Mouse (Mus musculus) left cerebral cortex, postnatal 14 days (tissue): Measurements from ENCODE around the gene Bpifc. TPM values are rescaled to one million over a fixed set of nuclear protein-coding genes. Genes with fewer than 3 reads are reported as not detected.

Experiments
- DNase-seq, 2 experiments: peaks; one replicate each; pipeline ENCODE4 v3.0.0; 2021 to 2022; ENCODE audit warnings: low spot score in 2 of 2, mixed read lengths in 1 of 2
- intact Hi-C: fragments of 180-260 bp; cut with DNase I; formaldehyde crosslinking; loops from one replicate; pipeline ENCODE4 v1.15.1; 2025
- total RNA-seq, 2 experiments: library from RNA; stranded (reverse); gene quantifications; 2 replicates each; pipeline ENCODE4 v1.2.3; 2021

Gene Bpifc
- total RNA-seq, 2 experiments from 2014 or later = not detected

GRCm38 (mm10) chr10:85966476-85966875, 45.2 kb downstream of the Bpifc start:
- intact Hi-C loops = loop anchor here (5.0 kb wide), 4 partner anchors 56 to 496 kb away; partner anchors contain the start of gene Fbxo7
- no peak for DNase-seq

DNA sequence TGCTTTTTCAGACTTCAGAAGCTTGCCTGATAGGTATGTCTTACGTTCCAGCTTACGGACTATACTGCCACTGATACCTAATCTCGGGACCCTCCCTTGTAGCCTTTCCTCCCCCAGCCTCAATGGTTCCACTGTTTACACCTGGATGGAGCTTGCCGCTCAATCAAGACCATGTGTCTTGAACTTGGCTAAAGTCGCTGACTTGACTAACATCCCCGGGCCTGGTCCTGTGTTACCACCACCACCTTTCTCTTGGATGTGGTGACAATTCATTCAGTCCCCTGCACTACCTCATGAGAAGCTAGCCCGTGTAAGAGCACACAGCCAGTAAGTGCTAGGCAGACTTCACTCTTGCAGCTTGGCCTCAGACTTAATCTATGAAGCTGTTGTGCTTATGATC, 47.4 kb downstream of the Bpifc start:
- intact Hi-C loops = no loop called here
- no peak for DNase-seq

DNA sequence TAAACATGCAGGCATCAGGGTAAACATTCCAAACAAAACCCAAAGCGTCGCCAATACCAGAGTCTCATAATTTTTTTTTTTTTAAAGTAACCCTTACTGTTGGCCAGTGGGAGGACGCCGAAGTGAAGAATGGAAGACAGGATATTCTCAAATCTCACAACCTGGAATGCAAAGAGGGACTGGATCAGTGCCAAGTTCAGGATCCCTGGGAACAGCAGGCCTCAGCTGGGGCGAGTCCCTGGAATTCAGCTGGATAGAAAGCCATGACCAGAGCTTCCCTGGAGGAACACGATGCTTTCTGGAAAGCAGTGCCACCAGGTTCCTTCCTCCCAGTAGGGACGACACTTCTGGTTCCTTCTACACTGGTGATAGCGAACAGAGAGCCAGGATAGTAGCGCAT, 48.8 kb downstream of the Bpifc start:
- no peak for DNase-seq
- intact Hi-C loops = no loop called here

- intact Hi-C loops = no loop called here
- peak; percentile 96 to 98 for DNase-seq
Observed at GRCm38 (mm10) chr10:85957464-85957950, 54.2 kb downstream of the Bpifc start, which contains the start of gene Rtcb. Rtcb (minus strand) TSS chr10:85957823.

DNA sequence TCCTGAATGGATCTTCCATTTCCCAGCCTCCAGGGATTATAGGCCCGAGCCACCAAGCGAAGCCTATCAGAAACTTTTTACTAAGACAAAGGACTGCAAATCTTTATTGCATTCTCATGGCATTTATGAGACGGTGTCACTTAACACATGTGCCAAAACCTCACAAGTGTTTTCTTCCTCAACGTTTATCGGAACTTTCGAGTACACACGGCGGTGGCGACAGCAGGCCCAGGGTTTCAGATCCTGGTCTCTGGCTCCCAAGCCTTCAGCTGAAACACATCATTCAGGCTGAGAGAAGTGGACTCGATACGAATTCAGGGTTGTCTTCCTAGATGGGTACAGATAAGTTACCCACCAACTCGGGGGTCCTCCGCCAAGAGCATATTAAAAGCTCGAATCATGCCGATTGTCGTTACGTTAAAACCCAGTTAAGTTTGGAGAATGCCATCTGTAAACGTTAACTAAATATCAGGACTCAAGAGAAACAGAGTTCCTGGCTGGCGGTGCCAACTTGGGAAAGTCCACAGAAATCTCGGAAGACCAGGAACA, 54.8 kb downstream of the Bpifc start:
- intact Hi-C loops = no loop called here
- no peak for DNase-seq

DNA sequence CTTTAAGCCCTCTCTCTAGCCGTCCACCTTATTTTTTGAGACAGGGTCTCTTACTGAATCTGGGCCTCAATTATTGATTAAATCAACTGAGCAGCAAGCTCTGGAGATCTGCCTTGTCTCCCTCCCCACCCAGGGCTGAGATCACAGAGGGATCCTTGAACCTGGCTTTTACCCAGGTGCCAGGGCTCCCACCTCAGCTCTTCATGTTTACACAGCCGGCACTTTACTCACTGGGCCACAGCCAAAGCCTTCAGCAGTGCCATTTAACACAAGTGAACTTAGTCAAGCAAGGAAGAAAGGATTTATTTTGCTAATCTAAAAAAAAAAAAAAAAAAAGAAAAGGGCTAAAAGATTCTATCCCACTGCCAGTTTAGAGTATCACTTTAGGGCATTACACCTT, 57.3 kb downstream of the Bpifc start:
- no peak for DNase-seq
- intact Hi-C loops = no loop called here

DNA sequence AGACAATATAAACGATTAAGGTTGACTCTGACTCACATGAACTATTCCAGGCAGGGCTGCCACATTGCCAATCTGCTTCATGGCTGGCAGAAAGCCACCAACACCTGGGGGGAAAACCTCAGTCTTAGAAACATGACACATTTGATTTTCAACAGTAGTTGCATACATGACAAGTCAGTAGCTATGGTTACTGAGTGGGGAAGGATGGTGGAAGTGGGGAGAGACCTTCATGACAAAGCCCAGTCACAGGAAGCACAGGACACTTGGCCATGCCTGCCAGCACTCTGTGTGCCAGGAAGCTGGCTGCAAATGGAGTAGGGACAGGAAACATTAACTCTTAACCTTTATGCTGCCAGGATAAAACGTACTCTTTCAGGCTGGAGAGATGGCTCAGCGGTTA, 58.3 kb downstream of the Bpifc start:
- intact Hi-C loops = no loop called here
- DNase-seq = no peak

DNA sequence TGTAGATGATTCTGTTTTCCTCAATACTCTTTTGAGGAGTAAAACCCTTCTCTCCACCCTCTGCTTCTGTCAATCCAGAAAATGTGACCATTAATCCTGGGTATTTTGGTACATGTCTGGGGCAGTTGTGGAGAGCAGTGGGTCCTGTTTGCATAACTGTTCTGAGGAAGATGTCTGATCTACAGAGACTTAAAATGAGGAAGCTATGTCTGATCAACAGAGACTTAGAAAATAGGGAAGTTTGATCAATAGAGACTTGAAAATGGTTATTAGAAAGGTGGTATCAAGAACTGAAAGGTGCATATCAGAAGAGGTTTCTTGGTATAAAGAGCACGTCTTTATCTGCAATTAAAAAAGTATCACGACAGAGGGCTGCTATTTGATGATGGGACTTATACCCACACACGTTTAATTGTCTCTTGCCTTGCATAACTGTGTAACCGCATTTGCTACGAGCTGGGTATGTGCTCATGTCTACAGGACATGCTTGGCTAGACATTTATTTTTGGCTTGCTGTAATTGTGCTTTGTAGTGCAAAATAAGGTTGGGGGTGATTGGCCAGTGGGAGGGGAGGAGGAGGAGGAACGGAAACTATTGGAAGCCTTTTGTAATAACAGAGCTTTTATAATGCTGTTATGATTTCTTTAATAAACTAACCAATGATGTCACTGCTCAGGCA, 59.8 kb downstream of the Bpifc start:
- intact Hi-C loops = no loop called here
- DNase-seq = no peak

DNA sequence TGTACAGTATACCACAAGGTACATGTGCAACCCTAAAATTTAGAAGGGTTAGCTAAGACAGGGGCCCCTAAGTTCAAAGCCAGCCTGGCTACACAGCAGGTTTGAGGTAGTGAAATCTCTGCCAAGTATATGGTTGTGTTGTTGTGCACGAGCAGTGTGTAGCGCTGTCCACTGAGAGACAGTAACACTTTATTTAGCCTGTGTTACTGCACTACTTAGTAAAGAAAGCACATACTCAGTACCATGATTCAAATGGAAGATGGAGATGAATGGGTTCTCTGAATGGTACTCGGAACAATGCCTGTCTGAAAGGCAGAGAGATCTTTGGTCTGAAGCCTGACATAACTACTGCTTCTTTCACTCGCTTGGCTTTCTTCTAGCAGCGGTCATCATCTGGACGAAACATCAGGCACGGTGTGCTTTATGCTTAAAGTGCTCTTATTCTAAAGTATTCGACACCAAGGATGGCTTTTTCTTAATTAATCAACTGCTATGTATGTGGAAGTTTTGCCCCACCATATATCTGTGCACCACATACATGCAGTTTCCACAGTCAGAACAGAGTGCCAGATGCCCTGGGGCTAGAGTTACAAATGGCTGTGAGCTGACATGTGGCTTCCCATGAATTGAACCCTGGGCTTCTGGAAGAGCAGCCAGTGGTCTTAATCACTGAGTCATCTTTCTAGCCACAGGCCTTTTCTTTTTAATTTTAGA, 63.1 kb downstream of the Bpifc start:
- intact Hi-C loops = loop anchor here (5.0 kb wide), 1 partner anchor 51 kb away; no protein-coding TSS in a partner anchor
- no peak for DNase-seq

GRCm38 (mm10) chr10:85936280-85936965, 75.3 kb downstream of the Bpifc start:
- intact Hi-C loops = no loop called here

DNA sequence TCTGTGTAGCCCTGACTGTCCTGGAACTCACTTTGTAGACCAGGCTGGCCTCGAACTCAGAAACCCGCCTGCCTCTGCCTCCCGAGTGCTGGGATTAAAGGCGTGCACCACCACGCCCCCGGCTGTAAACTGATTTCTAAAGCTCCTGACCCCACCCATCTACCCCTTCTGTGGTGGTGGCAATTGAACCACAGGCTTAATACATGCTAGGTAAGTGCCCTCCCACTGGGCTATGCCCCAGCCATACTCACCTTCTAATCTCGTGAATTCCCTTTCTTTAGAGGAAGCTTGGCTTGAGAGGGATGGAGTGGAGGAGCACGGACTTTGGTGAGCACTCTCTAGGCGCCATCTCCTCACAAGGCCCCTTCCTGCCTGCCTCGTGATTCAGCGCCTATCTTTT, 81.7 kb downstream of the Bpifc start:
- intact Hi-C loops = no loop called here

More at GRCm38 (mm10) chr10:85936280-85936965, 75.3 kb downstream of the Bpifc start:
- DNase-seq = no peak

DNA sequence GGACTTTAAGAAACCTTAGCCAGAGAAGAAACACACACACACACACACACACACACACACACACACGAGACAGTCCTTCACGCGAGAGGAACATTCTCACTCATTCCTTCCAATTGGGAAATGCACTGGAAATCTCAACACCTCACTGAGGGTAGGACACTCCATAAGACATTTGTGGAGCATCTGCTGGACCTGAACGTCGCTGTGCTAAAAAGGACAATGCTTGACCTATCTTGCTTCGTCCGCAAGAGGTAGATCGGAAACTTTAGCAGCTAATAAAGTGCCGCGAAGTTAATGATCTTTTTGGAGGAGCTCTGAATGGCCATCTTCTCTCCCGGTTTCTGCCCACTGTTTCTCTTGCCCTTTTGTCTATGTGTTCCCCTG, 82.5 kb downstream of the Bpifc start:
- intact Hi-C loops = no loop called here
- DNase-seq = peak in 1 of 2 experiments; percentile 24

More for the DNA sequence above, 81.7 kb downstream of the Bpifc start:
- no peak for DNase-seq

GRCm38 (mm10) chr10:85928499-85929207, 83.0 kb downstream of the Bpifc start:
- intact Hi-C loops = no loop called here
- peak; percentile 78 for DNase-seq

GRCm38 (mm10) chr10:85927676-85928445, 83.8 kb downstream of the Bpifc start, which contains the start of gene Ascl4:
Ascl4 (plus strand) TSS chr10:85927681.
- intact Hi-C loops = no loop called here
- no peak for DNase-seq

DNA sequence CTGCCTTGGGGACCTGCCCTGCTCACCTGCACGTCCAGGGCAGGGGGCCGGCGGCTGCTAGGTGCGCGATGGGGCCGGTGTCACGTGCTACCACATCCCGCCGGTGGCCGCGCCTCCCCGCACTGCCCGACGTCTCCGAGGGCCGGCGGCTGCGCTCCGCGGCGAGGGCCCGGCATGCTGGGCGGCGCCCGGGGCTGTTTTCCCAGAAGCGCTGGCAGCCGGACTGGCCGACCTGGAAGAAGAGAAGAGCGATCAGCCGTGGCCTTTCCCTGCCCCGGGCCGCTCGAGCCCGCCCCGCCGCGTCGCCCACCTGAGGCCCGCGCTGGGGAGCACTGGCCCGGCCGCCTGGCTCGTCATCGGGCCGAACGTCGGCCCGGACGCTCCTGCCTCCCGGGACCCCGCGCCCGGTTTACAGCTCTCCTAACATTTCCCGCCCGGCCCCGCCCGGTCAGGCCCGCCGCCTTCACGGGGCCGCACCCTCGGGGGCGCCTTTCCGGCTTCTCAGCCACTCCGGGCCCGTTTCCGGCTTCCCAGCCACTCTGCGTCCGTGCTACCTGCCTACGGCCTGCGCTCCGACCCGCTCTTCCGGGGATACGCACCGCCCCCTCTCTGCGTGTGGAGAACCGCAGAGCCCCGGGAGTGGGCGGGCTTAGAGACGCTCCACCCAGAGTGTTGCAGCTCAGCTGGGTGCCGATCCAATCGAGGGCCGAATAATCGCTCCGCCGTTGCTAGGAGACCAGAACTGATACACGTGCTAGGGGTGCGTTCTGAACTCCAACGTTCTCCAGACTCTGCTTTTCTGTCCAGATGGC, 95.0 kb downstream of the Bpifc start, which contains the start of gene Prdm4:
Gene Prdm4, minus strand, starts transcription at position 645 of the 812 bp plus-strand sequence.
- DNase-seq = peak; percentile 97 to 99
- intact Hi-C loops = no loop called here
